Mouse (Mus musculus) bone marrow macrophage, adult 2 months (primary cell): Measurements from ENCODE around the gene Tenm4. TPM values are rescaled to one million over a fixed set of nuclear protein-coding genes. Genes with fewer than 3 reads are reported as not detected.

ENCODE experiments used
- H3K27ac ChIP-seq: 2 replicates; pipeline ENCODE4 v1.5.1; 2012; ENCODE audit warnings: low read depth, low read length; ENCODE audit not compliant: insufficient read depth
- H3K4me1 ChIP-seq: 2 replicates; pipeline ENCODE4 v1.6.1; 2012; ENCODE audit warnings: low read length; ENCODE audit not compliant: control insufficient read depth, insufficient read depth
- H3K4me3 ChIP-seq: 2 replicates; pipeline ENCODE4 v1.5.1; 2012; ENCODE audit warnings: mild to moderate bottlenecking, low read length, moderate library complexity; ENCODE audit not compliant: insufficient read depth
- CTCF ChIP-seq: IDR thresholded peaks from 2 replicates; pipeline ENCODE4 v1.5.1; 2012; ENCODE audit warnings: low read depth, mild to moderate bottlenecking, low read length, moderate library complexity
- POLR2A ChIP-seq: IDR thresholded peaks from 2 replicates; pipeline ENCODE4 v1.6.1; 2012; ENCODE audit warnings: mild to moderate bottlenecking, low read depth, low read length, borderline replicate concordance
- polyA plus RNA-seq: library from polyadenylated mRNA; stranded (reverse); fragments of >200 nt; gene quantifications from 2 replicates; pipeline ENCODE4 v1.2.4, GENCODE M21; 2012; ENCODE audit not compliant: missing spikeins, insufficient read depth, insufficient read length

Tenm4 gene
- polyA plus RNA-seq, 1 experiment, result not detected

DNA sequence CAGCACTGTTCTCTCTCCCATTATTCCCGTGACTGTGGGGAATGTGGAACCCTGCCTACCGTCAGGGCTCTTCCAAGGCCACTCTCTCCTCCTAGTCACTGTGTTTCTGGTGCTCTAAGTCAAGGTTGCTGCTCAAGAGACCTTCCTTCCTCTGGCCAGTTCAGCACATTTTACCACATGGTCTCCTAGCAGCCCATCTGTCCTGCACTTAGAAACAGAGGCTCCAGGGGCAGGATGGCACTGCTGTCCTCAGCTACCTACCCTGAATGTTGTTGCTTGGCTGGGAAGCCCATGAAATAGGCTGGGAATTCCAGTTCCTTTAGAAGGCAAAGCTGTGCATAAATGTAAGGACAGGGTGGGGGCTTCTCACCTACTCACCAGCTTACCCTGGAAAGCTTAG lies 284.9 kb downstream of the Tenm4 start:
- H3K27ac ChIP-seq, result no peak overlapping the region
- H3K4me1 ChIP-seq, result no peaks in the 10 kb centered on the region
- no peak overlapping the region for H3K4me3 ChIP-seq
- TF ChIP-seq CTCF, result no peak
- no peak for TF ChIP-seq POLR2A

DNA sequence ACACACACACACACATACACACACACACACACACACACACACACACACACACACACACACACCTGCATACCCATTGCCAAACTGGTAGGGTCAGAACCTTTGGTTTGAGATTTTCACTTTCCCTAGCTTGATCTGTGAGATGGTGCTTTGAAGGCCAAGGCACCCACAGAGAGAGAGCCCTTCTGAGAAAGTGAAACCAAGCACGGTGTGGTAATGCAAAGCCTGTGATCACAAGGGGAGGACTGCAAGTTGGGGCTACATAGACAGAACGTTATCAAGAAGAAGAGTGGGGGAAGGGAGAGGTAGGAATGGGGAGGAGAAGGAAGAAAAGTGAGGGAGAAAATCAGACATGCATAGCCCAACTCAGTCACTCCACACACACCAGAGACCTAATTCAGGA lies 285.6 kb downstream of the Tenm4 start:
- TF ChIP-seq POLR2A (no peak), CTCF (no peak)
- H3K4me1 ChIP-seq, result no peaks in the 10 kb centered on the region
- H3K27ac ChIP-seq, result no peak overlapping the region
- H3K4me3 ChIP-seq, result no peak overlapping the region

DNA sequence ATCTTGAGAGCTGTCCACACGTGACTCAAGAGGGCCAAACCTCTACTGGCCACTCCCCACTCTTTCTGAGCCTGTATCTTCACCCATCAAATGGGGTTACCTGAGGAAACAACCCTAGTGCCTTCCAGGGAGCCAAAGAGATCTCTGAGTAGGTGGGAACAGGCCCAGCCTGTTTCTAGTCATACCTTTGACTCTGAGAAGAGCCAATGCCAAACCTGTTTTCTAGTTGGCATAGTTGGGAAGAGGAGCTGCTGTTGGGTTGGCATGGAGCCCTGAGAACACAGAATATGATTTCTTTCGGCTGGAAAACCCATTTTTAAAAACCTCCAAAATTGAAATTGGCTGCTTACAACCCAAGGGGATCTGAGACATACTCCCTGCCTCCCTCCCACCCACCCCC lies 286.8 kb downstream of the Tenm4 start:
- no peak overlapping the region for H3K27ac ChIP-seq
- TF ChIP-seq CTCF (no peak), POLR2A (no peak)
- no peaks in the 10 kb centered on the region for H3K4me1 ChIP-seq
- no peak overlapping the region for H3K4me3 ChIP-seq

DNA sequence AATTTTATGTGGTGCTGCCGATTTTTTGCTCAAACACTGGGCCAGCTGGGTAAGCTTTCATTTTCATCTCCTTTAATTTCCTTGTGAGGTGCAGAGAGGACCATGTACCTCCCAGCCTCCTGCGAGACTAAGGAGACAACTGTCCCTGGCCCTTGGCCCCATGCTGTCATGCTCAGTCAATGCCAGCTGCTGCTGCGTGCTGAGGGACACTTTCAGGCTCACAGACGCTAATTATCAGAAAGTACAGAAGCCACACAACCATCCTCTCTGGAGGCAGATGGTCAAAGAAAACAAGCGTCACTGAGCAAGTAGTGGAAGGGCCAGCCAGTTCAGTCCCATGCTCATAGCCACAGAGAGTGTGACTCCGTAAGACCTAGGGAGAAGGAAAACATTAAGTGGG lies 287.9 kb downstream of the Tenm4 start:
- Histone ChIP-seq H3K4me1 (no peaks in the 10 kb centered on the region), H3K4me3 (no peak overlapping the region), H3K27ac (no peak overlapping the region)
- no peak for TF ChIP-seq POLR2A
- no peak for TF ChIP-seq CTCF

DNA sequence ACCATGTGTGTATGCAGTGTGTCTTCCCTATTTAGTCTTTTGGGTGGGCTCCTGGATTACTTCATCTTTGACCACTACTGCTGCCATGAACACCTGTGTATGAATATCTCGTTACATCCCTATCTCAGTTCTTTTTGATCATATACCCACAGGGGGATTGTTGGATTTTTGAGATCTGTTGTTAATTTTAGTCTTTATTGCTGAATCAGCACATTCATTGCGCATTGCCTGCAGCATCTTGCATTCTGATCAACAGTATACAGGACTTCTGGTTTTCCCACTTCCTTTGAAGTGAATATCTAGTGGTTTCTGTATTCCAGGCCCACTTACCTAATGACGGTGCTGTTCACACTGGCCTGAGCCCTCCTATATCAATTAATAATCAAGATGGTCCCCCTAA lies 295.7 kb downstream of the Tenm4 start:
- TF ChIP-seq POLR2A, result no peak
- no peak for TF ChIP-seq CTCF
- H3K27ac ChIP-seq, result no peak overlapping the region
- no peaks in the 10 kb centered on the region for H3K4me1 ChIP-seq
- no peak overlapping the region for H3K4me3 ChIP-seq

DNA sequence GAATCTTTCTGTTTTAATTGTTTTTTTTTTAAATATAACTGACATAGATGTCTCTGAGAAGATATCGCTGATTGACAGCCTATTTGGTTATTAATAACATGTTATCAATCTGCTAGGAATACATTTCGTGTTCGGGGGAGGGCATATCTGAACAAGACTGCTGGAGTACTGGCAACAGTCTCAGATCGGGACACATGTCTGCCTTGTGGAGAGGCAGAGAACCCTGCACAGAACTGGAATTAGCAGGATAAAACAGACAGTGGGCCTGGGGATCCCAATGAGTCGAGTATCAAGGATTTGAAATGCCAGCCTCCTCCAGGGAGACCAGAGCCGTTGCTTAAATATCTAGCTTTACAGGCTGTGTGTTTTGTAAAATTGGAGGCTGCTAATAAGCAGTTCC lies 299.8 kb downstream of the Tenm4 start:
- H3K4me1 ChIP-seq, result no peaks in the 10 kb centered on the region
- no peak overlapping the region for H3K4me3 ChIP-seq
- TF ChIP-seq CTCF (no peak), POLR2A (no peak)
- H3K27ac ChIP-seq, result no peak overlapping the region

DNA sequence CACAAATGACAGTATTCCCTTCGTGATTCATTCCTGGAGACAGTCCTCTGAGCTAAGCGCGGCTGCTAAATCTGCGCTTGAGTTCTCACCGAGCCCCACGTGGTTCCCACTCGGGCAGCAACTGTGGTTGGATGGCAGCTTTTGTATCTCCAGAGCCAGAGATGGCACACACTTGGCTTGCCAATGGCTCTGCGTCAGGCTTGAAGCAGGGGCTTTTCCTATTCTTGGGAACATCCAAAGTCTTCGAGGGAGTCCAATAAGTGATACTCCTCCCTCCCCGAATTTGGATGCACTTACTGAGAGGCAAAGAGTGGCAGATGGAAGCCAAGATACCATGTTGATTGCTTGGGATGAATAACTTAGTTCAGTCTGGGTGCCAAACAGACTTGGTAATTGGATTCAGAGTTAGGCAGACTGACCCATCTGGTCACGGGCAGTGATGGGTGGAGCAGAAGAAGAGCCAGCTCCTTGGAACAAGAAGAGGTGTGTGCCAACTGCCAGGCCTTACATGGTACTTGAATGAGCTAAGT lies 303.6 kb downstream of the Tenm4 start:
- Histone ChIP-seq H3K4me3 (no peak overlapping the region), H3K4me1 (no peaks in the 10 kb centered on the region), H3K27ac (no peak overlapping the region)
- TF ChIP-seq CTCF (no peak), POLR2A (no peak)

DNA sequence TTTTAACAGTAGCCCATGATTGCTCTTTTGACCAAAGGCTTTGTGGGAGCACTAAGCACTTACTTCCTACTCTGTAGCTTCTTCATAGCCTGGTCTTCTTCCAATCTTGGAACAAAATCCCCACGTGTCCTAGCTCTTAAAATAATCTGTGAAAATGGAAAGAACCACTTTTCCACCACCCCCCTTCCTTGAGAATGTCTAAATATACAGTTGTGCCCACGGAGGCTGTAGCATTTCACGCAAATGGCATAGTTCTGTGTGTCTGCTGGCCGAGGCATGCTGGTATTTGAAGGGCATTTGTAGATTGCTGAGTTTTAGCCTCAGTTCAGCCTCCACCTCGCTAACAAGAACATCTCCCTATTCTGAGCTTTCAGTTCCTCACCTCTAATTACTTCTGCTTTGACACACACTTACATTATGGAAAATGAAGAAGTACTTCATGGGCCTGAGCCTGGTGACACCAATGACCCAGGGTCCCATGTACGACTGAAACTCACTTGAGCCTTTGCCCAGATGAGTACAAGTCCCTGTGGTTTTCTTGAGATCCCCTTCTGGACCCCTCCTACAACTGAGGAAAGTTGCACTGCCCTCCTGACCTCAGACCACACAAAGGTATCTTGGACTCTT lies 306.1 kb downstream of the Tenm4 start:
- H3K4me1 ChIP-seq, result no peaks in the 10 kb centered on the region
- H3K27ac ChIP-seq, result no peak overlapping the region
- no peak for TF ChIP-seq CTCF
- no peak for TF ChIP-seq POLR2A
- no peak overlapping the region for H3K4me3 ChIP-seq

DNA sequence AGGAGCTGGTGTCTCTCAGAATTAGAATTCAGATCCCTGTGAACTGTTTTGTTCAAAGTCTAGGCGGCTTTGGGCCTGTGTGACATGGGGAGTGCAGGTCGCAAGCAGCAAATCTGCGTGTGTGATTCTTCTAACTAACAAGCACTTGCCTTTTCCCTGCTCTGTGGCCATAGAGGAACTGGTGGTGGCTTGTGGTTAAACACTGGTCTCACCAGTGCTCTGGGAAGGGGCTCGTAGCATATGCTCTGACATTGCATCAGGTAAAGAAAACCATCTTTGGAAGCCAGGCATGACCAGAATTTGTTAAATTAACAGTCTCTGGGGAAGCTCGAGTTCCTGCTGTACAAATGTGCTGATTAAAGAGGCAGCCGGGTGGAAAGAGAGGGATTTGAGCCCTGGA lies 308.1 kb downstream of the Tenm4 start:
- H3K4me1 ChIP-seq, result no peaks in the 10 kb centered on the region
- TF ChIP-seq POLR2A, result no peak
- TF ChIP-seq CTCF, result no peak

DNA sequence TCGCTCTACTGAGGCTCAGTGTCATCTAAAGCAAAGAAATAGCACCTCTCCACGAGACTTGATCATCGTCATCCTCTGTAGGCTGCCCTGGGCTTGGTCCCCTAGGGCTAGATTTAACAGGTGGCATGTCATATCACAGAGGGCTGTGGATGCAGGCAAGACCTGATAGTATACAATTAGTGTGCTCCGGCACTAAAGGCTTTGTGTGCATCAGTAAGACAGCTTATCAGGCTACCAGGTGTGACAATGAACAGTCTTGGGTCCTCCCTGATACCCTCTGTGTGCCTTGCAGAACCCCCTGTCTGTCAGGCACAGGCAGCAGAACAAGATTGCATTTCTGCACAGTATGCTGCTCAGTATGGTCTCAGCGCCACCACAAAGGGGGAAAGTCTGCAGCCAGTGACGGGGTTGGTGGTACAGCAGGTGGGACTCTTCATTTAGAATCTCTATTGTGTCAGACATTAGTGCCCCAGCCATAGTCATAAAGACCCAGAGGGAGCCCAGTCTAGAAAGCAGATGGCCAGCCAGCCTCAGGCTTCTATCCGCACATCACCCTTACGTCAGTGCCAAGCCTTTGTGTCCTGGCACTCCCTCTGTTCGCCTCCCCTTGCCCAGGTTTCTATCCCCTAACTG lies 309.4 kb downstream of the Tenm4 start:
- H3K4me1 ChIP-seq, result no peaks in the 10 kb centered on the region
- TF ChIP-seq POLR2A (no peak), CTCF (no peak)
- no peak overlapping the region for H3K27ac ChIP-seq
- H3K4me3 ChIP-seq, result no peak overlapping the region

More for the DNA sequence above, 308.1 kb downstream of the Tenm4 start:
- Histone ChIP-seq H3K27ac (no peak overlapping the region), H3K4me3 (no peak overlapping the region)

DNA sequence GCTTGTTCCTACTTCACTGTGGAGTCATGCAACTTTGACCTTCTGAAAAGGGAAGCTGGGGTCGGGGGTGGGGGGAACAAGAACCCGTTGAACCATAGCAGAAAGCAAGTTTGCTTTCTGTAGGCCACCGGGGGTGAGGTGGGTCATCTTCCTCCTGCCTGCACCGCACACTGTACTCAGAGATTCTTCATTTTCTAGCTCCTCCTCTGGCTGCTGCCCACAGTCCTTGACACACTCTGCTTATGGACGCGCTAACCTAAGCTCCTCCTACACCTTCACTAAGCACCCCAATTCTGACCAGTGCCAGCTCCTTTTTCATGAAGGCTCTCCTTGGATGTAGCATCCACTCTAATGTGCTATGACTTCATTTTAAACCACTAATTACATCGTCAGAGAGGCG lies 311.9 kb downstream of the Tenm4 start:
- Histone ChIP-seq H3K4me3 (no peak overlapping the region), H3K4me1 (no peaks in the 10 kb centered on the region), H3K27ac (no peak overlapping the region)
- TF ChIP-seq CTCF (no peak), POLR2A (no peak)
